Mouse (Mus musculus) layer of hippocampus, adult 18-20 months (tissue): Measurements from ENCODE around the gene Actr5. TPM values are rescaled to one million over a fixed set of nuclear protein-coding genes. Genes with fewer than 3 reads are reported as not detected.

ENCODE experiments used
- DNase-seq, 2 experiments: peaks; one replicate each; pipeline ENCODE4 v3.0.0; 2022; ENCODE audit warnings: low spot score in 2 of 2
- microRNA-seq, 2 experiments: library from miRNA; unstranded; fragments of <30 nt; microRNA quantifications; one replicate each; pipeline ENCODE4 v1.2.0; 2021
- total RNA-seq, 2 experiments: library from RNA; stranded (reverse); gene quantifications; 2 replicates each; pipeline ENCODE4 v1.2.3; 2021

The Actr5 gene
- total RNA-seq, 2 experiments from 2014 or later = 10.3 to 12.7 TPM

- no peak for DNase-seq
Measured at GRCm38 (mm10) chr2:158684910-158685309, 60.2 kb downstream of the Actr5 start.

- DNase-seq = no peak
Measured at GRCm38 (mm10) chr2:158686394-158686793, 61.7 kb downstream of the Actr5 start.

- peak in 1 of 2 experiments; percentile 83 for DNase-seq
Measured at GRCm38 (mm10) chr2:158687804-158688241, 63.1 kb downstream of the Actr5 start.

Small RNA genes within 50 kb of the gene (microRNA-seq; reads per million reads assigned to microRNA genes)
- 1.2 to 1.4 reads per million in 2 experiments for gene Mir3474

Other genes with a start within 250 kb of the Actr5 start
- gene Snhg11, start 249.2 kb upstream of the Actr5 start, total RNA-seq = 100 to 1,000 TPM; 436 to 499 TPM
- 10 to 100 TPM; 94.8 to 96.0 TPM for gene Ralgapb, start 215.0 kb upstream of the Actr5 start, total RNA-seq
- not detected for gene Adig, start 122.3 kb upstream of the Actr5 start, total RNA-seq
- not detected for gene Arhgap40, start 112.1 kb upstream of the Actr5 start, total RNA-seq
- gene Slc32a1, start 14.1 kb upstream of the Actr5 start, total RNA-seq = 10 to 100 TPM; 71.2 to 76.5 TPM
- gene Ppp1r16b, start 40.5 kb downstream of the Actr5 start, total RNA-seq = 100 to 1,000 TPM; 141 to 144 TPM
- 1 to 10 TPM; 4.6 to 4.7 TPM for gene Fam83d, start 143.2 kb downstream of the Actr5 start, total RNA-seq
- 10 to 100 TPM; 16.8 to 20.4 TPM for gene Dhx35, start 169.9 kb downstream of the Actr5 start, total RNA-seq